8 mouse cellular contexts compared by ENCODE assay signal in genomic region chr4:40143533-40143871, GRCm38 (mm10). TPM values are rescaled to one million over a fixed set of nuclear protein-coding genes. Genes with fewer than 3 reads are reported as not detected.
DNase-seq lines count a peak whose midpoint lies in the region; ATAC-seq lines count a peak whose summit lies in the region.

No protein-coding gene starts in this region.

- no peak for ATAC-seq in kidney, embryonic 14.5 days (ENCODE audit: low FRiP score, low TSS enrichment)
- ATAC-seq in hindbrain, embryonic 15.5 days (ENCODE audit: low FRiP score, low read depth) = no peak
- ATAC-seq in midbrain, embryonic 16.5 days = no peak

- no peaks in the 10 kb centered on the region for H3K27me3 ChIP-seq in kidney, embryonic 14.5 days (ENCODE audit: control insufficient read depth, insufficient read depth, low read length)
- no peaks in the 10 kb centered on the region for H3K27me3 ChIP-seq in hindbrain, embryonic 15.5 days
- H3K27me3 ChIP-seq in midbrain, embryonic 16.5 days (ENCODE audit: control insufficient read depth, insufficient read depth, low read depth, low read length) = no peaks in the 10 kb centered on the region

- H3K4me3 ChIP-seq in kidney, embryonic 14.5 days (ENCODE audit: low read length) = peak overlapping the region; percentile 81
- peak overlapping the region; percentile 83 for H3K4me3 ChIP-seq in brown adipose tissue, adult 24 weeks (ENCODE audit: insufficient read depth, low read depth, low read length)
- peak overlapping the region; percentile 66 for H3K4me3 ChIP-seq in hindbrain, embryonic 15.5 days
- peak overlapping the region; percentile 86 for H3K4me3 ChIP-seq in midbrain, embryonic 16.5 days (ENCODE audit: low read depth, low read length)

- H3K9ac ChIP-seq in kidney, embryonic 14.5 days (ENCODE audit: low read depth, low read length) = peak overlapping the region; percentile 83
- peak overlapping the region; percentile 65 for H3K9ac ChIP-seq in hindbrain, embryonic 15.5 days
- H3K9ac ChIP-seq in midbrain, embryonic 16.5 days (ENCODE audit: low read depth, low read length) = peak overlapping the region; percentile 87

- no peaks in the 10 kb centered on the region for H3K36me3 ChIP-seq in kidney, embryonic 14.5 days (ENCODE audit: control insufficient read depth, insufficient read depth, low read length)
- H3K36me3 ChIP-seq in hindbrain, embryonic 15.5 days = no peaks in the 10 kb centered on the region
- no peaks in the 10 kb centered on the region for H3K36me3 ChIP-seq in midbrain, embryonic 16.5 days (ENCODE audit: control insufficient read depth, insufficient read depth, low read length)

- peak overlapping the region; percentile 71 for H3K4me2 ChIP-seq in kidney, embryonic 14.5 days (replicated peaks; ENCODE audit: low read depth, low read length)
- H3K4me2 ChIP-seq in hindbrain, embryonic 15.5 days = peak overlapping the region; percentile 60
- peak overlapping the region; percentile 55 for H3K4me2 ChIP-seq in midbrain, embryonic 16.5 days (ENCODE audit: low read length)

- peak overlapping the region; percentile 95 for H3K27ac ChIP-seq in kidney, embryonic 14.5 days (ENCODE audit: low read depth, low read length)
- peak overlapping the region; percentile 61 for H3K27ac ChIP-seq in brown adipose tissue, adult 24 weeks (replicated peaks; ENCODE audit: low read depth, low read length)
- H3K27ac ChIP-seq in hindbrain, embryonic 15.5 days (replicated peaks) = peak overlapping the region; percentile 95
- H3K27ac ChIP-seq in midbrain, embryonic 16.5 days (ENCODE audit: low read length) = peak overlapping the region; percentile 94

- H3K9me3 ChIP-seq in kidney, embryonic 14.5 days (ENCODE audit: control insufficient read depth, low read length) = no peaks in the 10 kb centered on the region
- H3K9me3 ChIP-seq in hindbrain, embryonic 15.5 days = no peaks in the 10 kb centered on the region
- H3K9me3 ChIP-seq in midbrain, embryonic 16.5 days (replicated peaks; ENCODE audit: control insufficient read depth, low read length, poor library complexity, severe bottlenecking) = no peaks in the 10 kb centered on the region

- WGBS in kidney, embryonic 14.5 days = under 1% methylated on average over 27 of the region's 27 CpGs
- under 1% methylated on average over 27 of the region's 27 CpGs for WGBS in hindbrain, embryonic 15.5 days
- WGBS in midbrain, embryonic 16.5 days = 0% methylated on average over 27 of the region's 27 CpGs

- DNase-seq in kidney, postnatal 14 days = no peak
- no peak for DNase-seq in yolk sac, embryonic 10.5 days (ENCODE audit: low spot score)
- no peak for DNase-seq in testis, postnatal 10 days (ENCODE audit: low spot score)
- DNase-seq in layer of hippocampus, postnatal 25 days (ENCODE audit: extremely low spot score in 1 of 2, low spot score in 1 of 2) = no peak

- H3K4me1 ChIP-seq in kidney, embryonic 14.5 days (ENCODE audit: control insufficient read depth, insufficient read depth, low read length) = peaks cover 19% of the 10 kb centered on the region
- H3K4me1 ChIP-seq in brown adipose tissue, adult 24 weeks (ENCODE audit: control insufficient read depth, insufficient read depth, insufficient read length, low read length) = peaks cover 6% of the 10 kb centered on the region
- peaks cover 26% of the 10 kb centered on the region for H3K4me1 ChIP-seq in hindbrain, embryonic 15.5 days (replicated peaks)
- peaks cover 16% of the 10 kb centered on the region for H3K4me1 ChIP-seq in midbrain, embryonic 16.5 days (ENCODE audit: control insufficient read depth, insufficient read depth, low read length)

RNA-seq across cellular contexts. Expression of gene Aco1, which starts 0.6 kb away (rescaled TPM):
- 32.6 and 72.8 TPM in 2 replicates for polyA plus RNA-seq in kidney, embryonic 14.5 days (2014; fragmentation: Nextera tagmentation; extraction: Ambion mirVana)
- polyA plus RNA-seq in brown adipose tissue, adult 24 weeks (2012; ENCODE audit: insufficient read depth, insufficient read length, missing spikeins) = 101 and 105 TPM in 2 replicates
- 45.1 and 46.8 TPM in 2 replicates for polyA plus RNA-seq in hindbrain, embryonic 15.5 days (2015; fragmentation: Nextera tagmentation; extraction: Ambion mirVana)
- 46.0 and 46.3 TPM in 2 replicates for polyA plus RNA-seq in midbrain, embryonic 16.5 days (2015; fragmentation: Nextera tagmentation; extraction: Ambion mirVana)
- 10 to 100 TPM; 30.9 to 34.8 TPM for total RNA-seq in layer of hippocampus, postnatal 25 days (2021)
